Mouse (Mus musculus) neural tube, postnatal 0 days (tissue): ENCODE measurements around the gene Togaram1. TPM values are rescaled to one million over a fixed set of nuclear protein-coding genes. Genes with fewer than 3 reads are reported as not detected.

Experiments used
- polyA plus RNA-seq: library from polyadenylated mRNA; unstranded; fragments of >200 nt; fragmentation: Nextera tagmentation; extraction: Ambion mirVana; gene quantifications from 2 replicates; pipeline ENCODE4 v1.2.1, GENCODE M21; 2015

Togaram1 gene
- 16.2 and 19.0 TPM in 2 replicates for polyA plus RNA-seq

GRCm38 (mm10) chr12:64965124-64966026 is at the start of gene Togaram1, which contains the start of gene Klhl28:
Togaram1 (plus strand) TSS chr12:64965804.
Klhl28 (minus strand) TSS chr12:64965534.

GRCm38 (mm10) chr12:64917578-64918471 is 47.8 kb upstream of the Togaram1 start, which contains the start of gene Gm527:
Gm527 (plus strand) TSS chr12:64917906.

DNA sequence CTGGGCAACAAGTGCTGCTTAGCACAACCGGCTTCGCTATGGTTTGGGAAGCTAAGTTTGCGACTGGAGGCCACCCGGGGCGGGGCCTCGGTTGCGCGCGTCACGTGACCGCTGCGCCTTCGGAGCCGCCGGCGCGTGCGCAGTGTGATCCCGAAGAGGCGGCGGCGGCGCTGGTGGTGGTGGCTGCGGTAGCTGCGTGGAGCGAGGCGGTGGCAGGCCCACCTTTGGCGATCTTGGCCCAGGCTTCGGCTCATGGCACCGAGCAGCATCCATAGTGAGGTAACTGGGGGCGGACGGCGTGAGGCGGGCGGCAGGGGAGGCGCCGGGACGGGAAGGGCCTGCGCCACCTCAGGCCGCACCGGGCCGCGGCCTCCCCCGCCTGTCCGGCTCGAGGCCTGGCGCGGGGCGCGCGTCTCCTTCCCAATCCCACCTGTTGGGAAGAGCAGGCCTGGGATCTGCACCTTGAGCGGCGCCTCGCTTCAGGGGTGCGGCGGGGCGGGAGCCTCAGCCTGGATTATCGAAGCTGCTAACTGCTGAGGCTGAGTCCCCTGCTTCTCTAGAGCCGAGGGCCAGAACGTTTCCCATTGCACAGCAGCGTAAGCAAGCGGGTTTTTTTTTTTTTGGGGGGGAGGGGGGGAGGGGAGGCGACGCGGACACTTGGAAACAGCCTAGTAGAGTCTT is 70.7 kb downstream of the Togaram1 start, which contains the start of gene Prpf39:
Prpf39 (plus strand) TSS at position 144 of the 681 bp plus-strand sequence.

Other genes with a start within 250 kb of the Togaram1 start
- gene Gm527, start 47.9 kb upstream of the Togaram1 start, polyA plus RNA-seq = 1.6 and 2.7 TPM in 2 replicates
- 17.3 and 18.1 TPM in 2 replicates for gene Klhl28, start 270 bp upstream of the Togaram1 start, polyA plus RNA-seq
- 39.7 and 40.6 TPM in 2 replicates for gene Prpf39, start 70.5 kb downstream of the Togaram1 start, polyA plus RNA-seq
- gene Fkbp3, start 108.2 kb downstream of the Togaram1 start, polyA plus RNA-seq = 498 and 536 TPM in 2 replicates
- 9.9 and 10.3 TPM in 2 replicates for gene Fancm, start 109.8 kb downstream of the Togaram1 start, polyA plus RNA-seq
- 5.4 and 6.3 TPM in 2 replicates for gene Mis18bp1, start 206.8 kb downstream of the Togaram1 start, polyA plus RNA-seq